ENCODE assay signal across 12 mouse cellular contexts in the genomic region with DNA sequence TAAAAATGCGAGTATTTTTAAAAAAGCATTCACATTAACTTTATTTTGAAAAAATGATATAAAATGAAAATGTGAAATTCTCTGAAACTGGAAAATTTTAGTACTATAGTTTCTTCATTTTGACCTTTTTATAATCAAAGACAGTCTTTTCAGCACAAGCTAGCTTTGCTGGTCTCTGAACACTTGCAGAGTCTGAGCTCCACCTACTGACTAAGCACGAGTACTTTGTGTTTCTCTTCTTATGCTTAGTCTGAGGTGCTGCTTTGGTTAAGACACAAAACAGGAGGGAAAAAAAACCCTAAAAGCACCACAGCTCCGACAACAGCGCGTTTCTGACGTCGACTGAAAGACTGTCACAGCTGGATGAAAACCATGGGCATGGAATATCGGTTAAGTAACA.
A peak's percentile ranks its signal among the peaks of the same experiment; 100 is the strongest.
DNase-seq lines count a peak whose midpoint lies in the region; ATAC-seq and TF ChIP-seq lines count a peak whose summit lies in the region.
"Had no signal": no experiment of that assay in that cellular context is flagged by ENCODE, and none has a peak within 500 bp of the region (broad histone marks: within the 10 kb centered on the region; RNA-seq: fewer than 3 reads in every experiment).

No protein-coding gene starts in this region.

- no peaks in the 10 kb centered on the region for H3K4me1 ChIP-seq in liver, postnatal 0 days (ENCODE audit: insufficient read depth)
- H3K4me1 ChIP-seq in liver, embryonic 12.5 days: no peaks in the 10 kb centered on the region
- H3K4me1 ChIP-seq in embryonic facial prominence, embryonic 14.5 days (ENCODE audit: control insufficient read depth, insufficient read depth, low read length): no peaks in the 10 kb centered on the region
- H3K4me1 ChIP-seq: midbrain, embryonic 12.5 days had no signal

- no peak for ATAC-seq in liver, postnatal 0 days
- no peak for ATAC-seq in liver, embryonic 12.5 days
- ATAC-seq in embryonic facial prominence, embryonic 14.5 days (ENCODE audit: low read depth): no peak
- no peak for ATAC-seq in erythroblast, adult 5-6 weeks (replicated peaks; ENCODE audit: low FRiP score, poor library complexity, severe bottlenecking)

- intact Hi-C loops in gastrocnemius, adult 2 months (cut with DNase I): loop anchor here (10.0 kb wide), 1 partner anchor 222 kb away; no protein-coding TSS in a partner anchor

- no peaks in the 10 kb centered on the region for H3K36me3 ChIP-seq in liver, postnatal 0 days (replicated peaks; ENCODE audit: insufficient read depth, low read length)
- H3K36me3 ChIP-seq in liver, embryonic 12.5 days: peaks cover 21% of the 10 kb centered on the region
- H3K36me3 ChIP-seq in embryonic facial prominence, embryonic 14.5 days (ENCODE audit: control insufficient read depth, insufficient read depth, low read length): 0 out of 2 replicates have a peak, but pooled peaks cover 7% of the 10 kb centered on the region

- peak; percentile 45 for TF ChIP-seq CTCF in gastrocnemius, adult 2 months (IDR thresholded peaks at IDR 0.05)
- peak; percentile 31 for TF ChIP-seq CTCF in liver, postnatal 0 days (IDR thresholded peaks at IDR 0.05; ENCODE audit: low read depth)

- H3K9ac ChIP-seq in liver, postnatal 0 days (replicated peaks): no peak overlapping the region
- no peak overlapping the region for H3K9ac ChIP-seq in liver, embryonic 12.5 days
- no peak overlapping the region for H3K9ac ChIP-seq in embryonic facial prominence, embryonic 14.5 days (ENCODE audit: low read depth, low read length)
- H3K9ac ChIP-seq: limb, embryonic 13.5 days; midbrain, embryonic 12.5 days had no signal

- no peaks in the 10 kb centered on the region for H3K9me3 ChIP-seq in liver, postnatal 0 days (ENCODE audit: low read length)
- H3K9me3 ChIP-seq in liver, embryonic 12.5 days (replicated peaks): no peaks in the 10 kb centered on the region
- no peaks in the 10 kb centered on the region for H3K9me3 ChIP-seq in embryonic facial prominence, embryonic 14.5 days (ENCODE audit: control insufficient read depth, low read length)
- H3K9me3 ChIP-seq: limb, embryonic 13.5 days; midbrain, embryonic 12.5 days had no signal

- TF ChIP-seq EP300 in liver, postnatal 0 days (IDR thresholded peaks at IDR 0.05; ENCODE audit: low read depth): no peak

- H3K27me3 ChIP-seq in liver, postnatal 0 days (ENCODE audit: insufficient read depth, low read length): no peaks in the 10 kb centered on the region
- H3K27me3 ChIP-seq in liver, embryonic 12.5 days (replicated peaks): no peaks in the 10 kb centered on the region
- no peaks in the 10 kb centered on the region for H3K27me3 ChIP-seq in embryonic facial prominence, embryonic 14.5 days (replicated peaks; ENCODE audit: control insufficient read depth, insufficient read depth, low read length)
- H3K27me3 ChIP-seq: limb, embryonic 13.5 days; midbrain, embryonic 12.5 days had no signal

- no peak for DNase-seq in gastrocnemius, adult 2 months
- DNase-seq in gastrocnemius, postnatal 10 days: no peak
- no peak for DNase-seq in liver, postnatal 0 days
- DNase-seq in MN1 (ENCODE audit: low spot score): peak; percentile 51
- peak; percentile 77 for DNase-seq in embryonic facial prominence, embryonic 14.5 days (ENCODE audit: low spot score)
- no peak for DNase-seq in layer of hippocampus, adult 9-10 months (ENCODE audit: low spot score)
- DNase-seq: kidney, adult 11 months had no signal

- H3K4me3 ChIP-seq in gastrocnemius, adult 2 months: no peak overlapping the region
- H3K4me3 ChIP-seq in liver, postnatal 0 days (ENCODE audit: low read depth, low read length): no peak overlapping the region
- no peak overlapping the region for H3K4me3 ChIP-seq in liver, embryonic 12.5 days
- H3K4me3 ChIP-seq in embryonic facial prominence, embryonic 14.5 days (ENCODE audit: low read depth, low read length): no peak overlapping the region
- H3K4me3 ChIP-seq: erythroblast, embryonic 14.5 days; limb, embryonic 13.5 days; midbrain, embryonic 12.5 days had no signal

- 78% methylated on average over 8 of the region's 8 CpGs for WGBS in liver, postnatal 0 days (ENCODE audit: insufficient replicate concordance)
- WGBS in liver, embryonic 12.5 days (ENCODE audit: insufficient replicate concordance): 73% methylated on average over 8 of the region's 8 CpGs
- 58% methylated on average over 8 of the region's 8 CpGs for WGBS in embryonic facial prominence, embryonic 14.5 days

- H3K27ac ChIP-seq in gastrocnemius, adult 2 months: no peak overlapping the region
- H3K27ac ChIP-seq in liver, postnatal 0 days (ENCODE audit: low read depth): no peak overlapping the region
- H3K27ac ChIP-seq in liver, embryonic 12.5 days: no peak overlapping the region
- no peak overlapping the region for H3K27ac ChIP-seq in embryonic facial prominence, embryonic 14.5 days (replicated peaks; ENCODE audit: low read depth, low read length)
- H3K27ac ChIP-seq: limb, embryonic 13.5 days; midbrain, embryonic 12.5 days had no signal

- no peak overlapping the region for H3K4me2 ChIP-seq in liver, postnatal 0 days (ENCODE audit: low read depth, low read length)
- no peak overlapping the region for H3K4me2 ChIP-seq in liver, embryonic 12.5 days
- H3K4me2 ChIP-seq in embryonic facial prominence, embryonic 14.5 days (ENCODE audit: low read depth, low read length): no peak overlapping the region
- H3K4me2 ChIP-seq: limb, embryonic 13.5 days; midbrain, embryonic 12.5 days had no signal

Comparison
In these comparisons a context has a peak if more than half of its experiments do, and no peak if none do; other contexts are left out.
1. DNase-seq: peak in MN1 (single experiment) and embryonic facial prominence, embryonic 14.5 days (single experiment); none in gastrocnemius, adult 2 months (single experiment), gastrocnemius, postnatal 10 days (single experiment), liver, postnatal 0 days (single experiment) and layer of hippocampus, adult 9-10 months (single experiment).